Mouse (Mus musculus) monocyte, adult 59 days (primary cell): ENCODE results near the gene Phactr3. TPM values are rescaled to one million over a fixed set of nuclear protein-coding genes. Genes with fewer than 3 reads are reported as not detected.

Source experiments
- total RNA-seq, 2 experiments: library from RNA; stranded (reverse); gene quantifications; one replicate each; pipeline ENCODE4 v1.2.4; 2023

Phactr3 gene
- total RNA-seq, result not detected

GRCm38 (mm10) chr2:178118801-178119560 is at the start of gene Phactr3:
Phactr3 (plus strand) TSS chr2:178118975.

GRCm38 (mm10) chr2:178078166-178078717 is 40.5 kb upstream of the Phactr3 start, which contains the start of gene Zfp931:
Zfp931 (minus strand) TSS chr2:178078476.

Other genes starting within 250 kb of the Phactr3 start
- 1 to 10 TPM in 1 of 2 experiments, not detected in 1; 1.7 TPM for gene Gm14327, start 221.9 kb upstream of the Phactr3 start, total RNA-seq
- gene Zfp972, start 193.4 kb upstream of the Phactr3 start, total RNA-seq, result not detected
- gene Gm14326, start 161.7 kb upstream of the Phactr3 start, total RNA-seq, result 10 to 100 TPM; 16.6 to 19.6 TPM
- gene Zfp971, start 95.7 kb upstream of the Phactr3 start, total RNA-seq, result 10 to 100 TPM; 50.7 to 57.5 TPM
- gene Zfp931, start 40.5 kb upstream of the Phactr3 start, total RNA-seq, result 1 to 10 TPM; 7.2 to 7.5 TPM